8 mouse cellular contexts compared by ENCODE assay signal in the genomic region with DNA sequence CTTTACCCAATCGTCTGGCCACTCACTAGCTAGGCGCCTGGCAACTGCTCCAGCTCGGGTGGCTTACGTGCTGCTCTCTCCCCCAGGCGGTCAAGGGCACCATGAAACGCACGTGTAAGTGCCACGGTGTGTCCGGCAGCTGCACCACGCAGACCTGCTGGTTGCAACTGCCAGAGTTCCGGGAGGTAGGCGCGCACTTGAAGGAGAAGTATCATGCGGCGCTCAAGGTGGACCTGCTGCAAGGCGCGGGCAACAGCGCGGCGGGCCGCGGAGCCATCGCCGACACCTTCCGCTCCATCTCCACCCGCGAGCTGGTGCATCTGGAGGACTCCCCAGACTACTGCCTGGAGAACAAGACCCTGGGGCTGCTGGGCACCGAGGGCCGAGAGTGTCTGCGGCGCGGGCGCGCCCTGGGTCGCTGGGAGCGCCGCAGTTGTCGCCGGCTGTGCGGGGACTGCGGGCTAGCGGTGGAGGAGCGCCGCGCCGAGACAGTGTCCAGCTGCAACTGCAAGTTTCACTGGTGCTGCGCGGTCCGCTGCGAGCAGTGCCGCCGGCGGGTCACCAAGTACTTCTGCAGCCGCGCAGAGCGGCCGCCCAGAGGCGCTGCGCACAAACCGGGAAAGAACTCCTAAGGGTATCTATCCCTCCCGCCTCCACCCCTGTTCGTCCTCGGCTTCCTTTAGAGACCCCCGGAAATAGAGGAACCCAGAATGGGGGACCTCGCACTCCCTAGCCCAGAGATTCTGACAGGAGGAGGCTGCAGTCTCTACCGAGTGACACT. TPM values are rescaled to one million over a fixed set of nuclear protein-coding genes. Genes with fewer than 3 reads are reported as not detected.
DNase-seq lines count a peak whose midpoint lies in the region; ATAC-seq and TF ChIP-seq lines count a peak whose summit lies in the region.

No protein-coding gene starts in this region.

- peak; percentile 45 for TF ChIP-seq CTCF in layer of hippocampus, adult 2 months (conservative IDR thresholded peaks at IDR 0.05)

- DNase-seq in layer of hippocampus, adult 2 months (ENCODE audit: low spot score in 2 of 2), result no peak
- no peak for DNase-seq in layer of hippocampus, adult 9-11 months
- peak; percentile 77 for DNase-seq in adrenal gland, postnatal 14 days
- DNase-seq in kidney, adult 9 months, result peak; percentile 51
- DNase-seq in midbrain, embryonic 10.5 days (ENCODE audit: low spot score), result peak; percentile 69
- peak; percentile 31 to 47 for DNase-seq in thymus, postnatal 10 days (ENCODE audit: low spot score in 2 of 2)
- no peak for DNase-seq in cerebellum, postnatal 4 days (ENCODE audit: low spot score in 2 of 2)

- WGBS in midbrain, embryonic 10.5 days, result 2% methylated on average over 66 of the region's 66 CpGs

- ATAC-seq in granulocyte monocyte progenitor cell, adult 5-6 weeks (replicated peaks; ENCODE audit: poor library complexity, severe bottlenecking), result 0 out of 2 replicates have a peak, but pooled peaks have one; percentile 36

- no peaks in the 10 kb centered on the region for H3K36me3 ChIP-seq in midbrain, embryonic 10.5 days

- H3K27me3 ChIP-seq in midbrain, embryonic 10.5 days (ENCODE audit: low read depth, poor library complexity, severe bottlenecking), result peaks cover 100% of the 10 kb centered on the region

- no peak overlapping the region for H3K27ac ChIP-seq in layer of hippocampus, adult 2 months
- peak overlapping the region; percentile 77 for H3K27ac ChIP-seq in midbrain, embryonic 10.5 days (replicated peaks)

- H3K9me3 ChIP-seq in midbrain, embryonic 10.5 days (replicated peaks), result no peaks in the 10 kb centered on the region

- H3K4me1 ChIP-seq in midbrain, embryonic 10.5 days, result peaks cover 73% of the 10 kb centered on the region

- peak overlapping the region; percentile 46 for H3K4me3 ChIP-seq in layer of hippocampus, adult 2 months
- H3K4me3 ChIP-seq in midbrain, embryonic 10.5 days, result peak overlapping the region; percentile 59

RNA-seq across cellular contexts. Expression of gene Wnt8b, which starts 18.4 kb away (rescaled TPM):
- under 1 TPM in 1 of 2 experiments, not detected in 1; 0.17 TPM for total RNA-seq in layer of hippocampus, adult 2 months (2021)
- 0.11 and 0.19 TPM in 2 replicates for total RNA-seq in adrenal gland, postnatal 14 days (2021)
- not detected in 2 replicates for total RNA-seq in granulocyte monocyte progenitor cell, adult 5-6 weeks (2014; fragmentation: Nextera tagmentation)
- not detected in 2 replicates for total RNA-seq in granulocyte monocyte progenitor cell, adult 5-6 weeks (2017)
- polyA plus RNA-seq in midbrain, embryonic 10.5 days (2016; fragmentation: Nextera tagmentation; extraction: Ambion mirVana), result 21.2 and 27.7 TPM in 2 replicates

RNA-seq across cellular contexts. Expression of gene Sec31b, which starts 34.0 kb away (rescaled TPM):
- total RNA-seq in layer of hippocampus, adult 2 months (2021), result under 1 TPM; 0.12 to 0.67 TPM
- 3.4 and 5.2 TPM in 2 replicates for total RNA-seq in adrenal gland, postnatal 14 days (2021)
- 0.67 and 4.0 TPM in 2 replicates for total RNA-seq in granulocyte monocyte progenitor cell, adult 5-6 weeks (2014; fragmentation: Nextera tagmentation)
- total RNA-seq in granulocyte monocyte progenitor cell, adult 5-6 weeks (2017), result 0.62 and 0.95 TPM in 2 replicates
- 0.58 and 0.91 TPM in 2 replicates for polyA plus RNA-seq in midbrain, embryonic 10.5 days (2016; fragmentation: Nextera tagmentation; extraction: Ambion mirVana)

RNA-seq across cellular contexts. Expression of gene Gm20538, which starts 41.0 kb away (rescaled TPM):
- total RNA-seq in layer of hippocampus, adult 2 months (2021), result not detected
- total RNA-seq in adrenal gland, postnatal 14 days (2021), result not detected in 2 replicates
- not detected in 2 replicates for total RNA-seq in granulocyte monocyte progenitor cell, adult 5-6 weeks (2014; fragmentation: Nextera tagmentation)
- not detected in 2 replicates for total RNA-seq in granulocyte monocyte progenitor cell, adult 5-6 weeks (2017)
- not detected in 2 replicates for polyA plus RNA-seq in midbrain, embryonic 10.5 days (2016; fragmentation: Nextera tagmentation; extraction: Ambion mirVana)

RNA-seq across cellular contexts. Expression of gene Ndufb8, which starts 43.6 kb away (rescaled TPM):
- total RNA-seq in layer of hippocampus, adult 2 months (2021), result 100 to 1,000 TPM; 349 to 378 TPM
- 943 and 1,009 TPM in 2 replicates for total RNA-seq in adrenal gland, postnatal 14 days (2021)
- 424 and 454 TPM in 2 replicates for total RNA-seq in granulocyte monocyte progenitor cell, adult 5-6 weeks (2014; fragmentation: Nextera tagmentation)
- total RNA-seq in granulocyte monocyte progenitor cell, adult 5-6 weeks (2017), result 298 and 303 TPM in 2 replicates
- 610 and 632 TPM in 2 replicates for polyA plus RNA-seq in midbrain, embryonic 10.5 days (2016; fragmentation: Nextera tagmentation; extraction: Ambion mirVana)

RNA-seq across cellular contexts. Expression of gene Hif1an, which starts 51.0 kb away (rescaled TPM):
- 10 to 100 TPM; 32.7 to 33.6 TPM for total RNA-seq in layer of hippocampus, adult 2 months (2021)
- total RNA-seq in adrenal gland, postnatal 14 days (2021), result 27.4 and 31.2 TPM in 2 replicates
- total RNA-seq in granulocyte monocyte progenitor cell, adult 5-6 weeks (2014; fragmentation: Nextera tagmentation), result 8.5 and 9.5 TPM in 2 replicates
- 4.8 and 9.9 TPM in 2 replicates for total RNA-seq in granulocyte monocyte progenitor cell, adult 5-6 weeks (2017)
- polyA plus RNA-seq in midbrain, embryonic 10.5 days (2016; fragmentation: Nextera tagmentation; extraction: Ambion mirVana), result 42.1 and 47.9 TPM in 2 replicates

Comparison
In these comparisons a context has a peak if more than half of its experiments do, and no peak if none do; other contexts are left out.
1. DNase-seq: peak in adrenal gland, postnatal 14 days (single experiment), kidney, adult 9 months (single experiment), midbrain, embryonic 10.5 days (single experiment) and thymus, postnatal 10 days (2 of 2); none in layer of hippocampus, adult 2 months (0 of 2), layer of hippocampus, adult 9-11 months (single experiment) and cerebellum, postnatal 4 days (0 of 2).